Mouse (Mus musculus) liver, adult 2 months (tissue): ENCODE data around the gene Cstf3. TPM values are rescaled to one million over a fixed set of nuclear protein-coding genes. Genes with fewer than 3 reads are reported as not detected.
"Not testable (repeated sequence)": the region's sequence is repeated elsewhere in the genome, so short reads cannot be mapped to it uniquely, and the experiment has no call there.

Source experiments
- DNase-seq: peaks from one replicate; pipeline ENCODE4 v3.0.0-alpha.2; 2011; ENCODE audit warnings: low read depth, low spot score; ENCODE audit errors: extremely low read depth
- H3K27ac ChIP-seq: fragments of 200-500 bp; replicated peaks from 2 replicates; pipeline ENCODE4 v1.5.1; 2012; ENCODE audit warnings: low read depth, mild to moderate bottlenecking, control low read depth, inconsistent platforms, low read length; ENCODE audit not compliant: insufficient read depth
- H3K27me3 ChIP-seq: fragments of 200-500 bp; 2 replicates; pipeline ENCODE4 v1.6.1; 2012; ENCODE audit warnings: mild to moderate bottlenecking, moderate library complexity, low read length, inconsistent platforms; ENCODE audit not compliant: control insufficient read depth, insufficient read depth
- H3K36me3 ChIP-seq: fragments of 200-500 bp; 2 replicates; pipeline ENCODE4 v1.6.1; 2012; ENCODE audit warnings: low read length, inconsistent platforms; ENCODE audit not compliant: control insufficient read depth, insufficient read depth
- H3K4me1 ChIP-seq: fragments of 200-500 bp; 2 replicates; pipeline ENCODE4 v1.6.1; 2011; ENCODE audit warnings: low read length; ENCODE audit not compliant: control insufficient read depth, insufficient read depth
- H3K4me3 ChIP-seq: fragments of 200-500 bp; 2 replicates; pipeline ENCODE4 v1.5.1; 2011; ENCODE audit warnings: low read depth, mild to moderate bottlenecking, control low read depth, low read length, moderate library complexity; ENCODE audit not compliant: insufficient read depth
- H3K79me2 ChIP-seq: fragments of 200-500 bp; 2 replicates; pipeline ENCODE4 v1.6.1; 2012; ENCODE audit warnings: inconsistent platforms, mild to moderate bottlenecking, low read length, moderate library complexity; ENCODE audit not compliant: control insufficient read depth, insufficient read depth
- H3K9ac ChIP-seq: fragments of 200-500 bp; 2 replicates; pipeline ENCODE4 v1.6.1; 2012; ENCODE audit warnings: low read depth, mild to moderate bottlenecking, control low read depth, inconsistent platforms, low read length
- CTCF ChIP-seq: fragments of 200-500 bp; IDR thresholded peaks from 2 replicates; pipeline ENCODE4 v1.5.1; 2011; ENCODE audit warnings: low read depth, low read length, control low read depth
- POLR2A ChIP-seq: fragments of 200-500 bp; IDR thresholded peaks from 2 replicates; pipeline ENCODE4 v1.6.1; 2011; ENCODE audit warnings: low read length, control low read depth; ENCODE audit not compliant: insufficient read depth; ENCODE audit errors: extremely low read depth
- WGBS: fragments of 180-500 bp; shearing (Covaris S2); methylation state at CpG from one replicate; pipeline ENCODE4 v1.1.7; 2018; 5-methylcytosine and 5-hydroxymethylcytosine counted together
- polyA plus RNA-seq: library from polyadenylated mRNA; depleted of rRNA; stranded (reverse); fragments of >200 nt; gene quantifications from 2 replicates; pipeline ENCODE4 v1.2.3, GENCODE M21; 2012; rRNA removed
- total RNA-seq: library from RNA; depleted of rRNA; stranded (reverse); fragments of >200 nt; gene quantifications from 2 replicates; pipeline ENCODE4 v1.2.3, GENCODE M21; 2014; rRNA removed

Gene Cstf3
- total RNA-seq, result 10.5 and 11.8 TPM in 2 replicates
- 5.1 and 5.2 TPM in 2 replicates for polyA plus RNA-seq

DNA sequence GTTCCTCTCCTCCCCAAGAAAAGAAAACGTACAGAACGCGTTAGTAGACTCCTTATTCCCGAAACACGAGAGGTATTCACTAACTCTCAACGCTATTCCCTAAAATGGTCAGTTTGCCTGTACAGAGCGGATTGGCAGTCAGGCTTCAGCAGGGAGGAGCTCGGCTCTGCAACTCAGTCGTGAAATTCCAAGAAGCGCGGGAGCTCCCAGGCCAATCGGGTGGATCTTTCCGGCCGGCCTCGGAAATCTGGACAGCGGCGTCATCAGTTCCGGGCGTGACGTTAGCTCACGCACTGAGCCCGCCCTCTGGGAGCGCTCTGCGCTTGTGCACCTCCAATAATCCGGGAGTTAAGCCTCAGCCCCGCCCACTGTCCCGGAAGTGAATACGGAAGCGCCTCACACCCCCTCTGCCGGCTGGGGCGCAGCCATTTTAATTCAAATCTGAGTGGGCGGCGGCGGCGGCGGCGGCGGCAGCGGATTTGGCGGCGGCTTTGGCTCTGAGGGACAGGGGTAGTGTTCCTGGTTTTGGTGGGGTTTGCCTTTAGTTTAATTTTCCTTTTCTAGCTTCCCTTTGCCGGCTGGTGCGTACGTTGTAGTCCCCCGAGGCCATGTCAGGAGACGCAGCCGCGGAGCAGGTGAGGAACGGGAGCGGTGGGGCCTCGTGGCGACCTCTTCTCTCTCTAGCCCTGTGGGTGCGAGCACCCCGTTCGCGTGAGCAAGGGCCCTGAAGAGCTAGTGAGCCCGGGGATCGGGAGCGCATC lies at the start of gene Cstf3:
Gene Cstf3 (plus strand): TSS at position 456 of the 761 bp plus-strand sequence.
- no peaks in the 10 kb centered on the region for H3K36me3 ChIP-seq
- DNase-seq, result peak; percentile 95
- peak within 1 kb of the TSS; percentile 74 for H3K9ac ChIP-seq
- TF ChIP-seq CTCF (0 out of 2 replicates have a peak, but pooled peaks have one; percentile 2), POLR2A (0 out of 2 replicates have a peak, but pooled peaks have one; percentile 15)
- H3K4me1 ChIP-seq, result peaks cover 11% of the 10 kb centered on the region
- H3K4me3 ChIP-seq, result peak within 1 kb of the TSS; percentile 72
- peaks cover 8% of the 10 kb centered on the region; the same call in 1 of the 2 replicates for H3K79me2 ChIP-seq
- WGBS, result under 1% methylated on average over 59 of the region's 59 CpGs
- peak within 1 kb of the TSS; percentile 57 for H3K27ac ChIP-seq
- no peaks in the 10 kb centered on the region for H3K27me3 ChIP-seq

DNA sequence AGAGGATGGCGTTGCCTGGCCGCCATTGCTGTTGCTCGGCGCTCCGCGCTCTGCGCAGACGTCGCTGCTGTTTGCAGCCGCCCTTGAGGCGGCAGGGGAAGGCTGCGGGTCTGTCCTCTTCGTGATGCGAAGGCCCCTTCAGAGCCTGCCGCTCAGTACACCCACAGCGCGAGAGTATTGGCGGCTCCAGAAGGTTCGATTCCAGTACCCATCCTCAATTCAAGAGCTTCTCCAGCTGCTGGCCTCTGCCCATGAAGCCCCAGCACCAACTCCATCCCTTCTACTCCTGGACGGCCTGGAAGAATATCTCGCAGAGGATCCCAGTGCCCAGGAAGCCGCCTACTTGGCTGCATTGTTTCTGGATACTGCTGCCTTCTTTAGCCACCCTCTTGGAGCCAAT lies 33.6 kb upstream of the Cstf3 start:
- not testable (repeated sequence) for DNase-seq, H3K4me3 ChIP-seq

DNA sequence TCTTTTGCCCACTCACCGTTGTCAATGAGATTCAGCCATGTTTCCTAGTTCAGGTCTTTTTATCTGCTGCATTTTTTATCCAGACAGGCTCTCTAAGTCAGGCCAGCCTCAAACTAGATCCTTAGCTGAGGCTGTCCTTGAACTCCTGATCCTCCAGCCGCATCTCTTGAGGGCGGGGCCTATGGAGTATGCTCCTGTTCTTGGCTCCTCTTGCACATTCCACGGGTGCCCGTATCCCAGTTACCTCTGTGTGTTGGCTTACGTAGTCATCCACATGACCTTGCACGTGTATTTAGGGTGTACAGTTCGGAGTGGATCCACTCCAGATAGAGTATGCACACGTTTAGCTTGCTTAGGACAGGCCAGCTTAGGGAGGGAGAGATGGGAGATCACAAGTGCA lies 32.6 kb upstream of the Cstf3 start:
- WGBS, result 86% methylated on average over 9 of the region's 9 CpGs
- TF ChIP-seq CTCF (no peak), POLR2A (no peak)
- Histone ChIP-seq H3K9ac (no peak overlapping the region), H3K27ac (no peak overlapping the region), H3K36me3 (no peaks in the 10 kb centered on the region), H3K79me2 (no peaks in the 10 kb centered on the region), H3K4me1 (no peaks in the 10 kb centered on the region), H3K4me3 (no peak overlapping the region), H3K27me3 (no peaks in the 10 kb centered on the region)
- DNase-seq, result no peak

More for the DNA sequence above, 33.6 kb upstream of the Cstf3 start:
- H3K27me3 ChIP-seq, H3K9ac ChIP-seq, H3K36me3 ChIP-seq, H3K27ac ChIP-seq, H3K4me1 ChIP-seq, H3K79me2 ChIP-seq: not testable (repeated sequence)
- WGBS, result 95% methylated on average over 22 of the region's 22 CpGs

DNA sequence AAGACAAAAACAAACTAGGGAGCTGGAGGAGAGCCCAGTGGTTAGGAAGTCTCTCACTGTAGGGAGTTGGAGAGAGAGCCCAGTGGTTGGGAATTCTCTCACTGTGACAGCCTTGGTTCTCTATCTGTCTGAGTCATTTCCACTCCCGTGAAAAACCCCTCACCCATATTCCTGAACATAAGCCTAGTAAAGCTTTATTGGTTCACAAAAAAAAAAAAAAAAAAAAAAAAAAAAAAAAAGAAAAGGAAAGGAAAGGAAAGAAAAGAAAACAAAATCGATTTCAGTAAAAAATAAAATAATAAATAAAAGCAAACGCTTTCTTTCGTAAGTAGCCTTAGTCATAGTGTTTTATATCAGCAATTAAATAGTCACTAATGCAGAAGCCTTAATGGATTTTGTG lies 32.0 kb upstream of the Cstf3 start:
- Histone ChIP-seq H3K27ac (no peak overlapping the region), H3K4me3 (no peak overlapping the region), H3K36me3 (no peaks in the 10 kb centered on the region), H3K4me1 (no peaks in the 10 kb centered on the region), H3K79me2 (no peaks in the 10 kb centered on the region), H3K9ac (no peak overlapping the region), H3K27me3 (no peaks in the 10 kb centered on the region)
- DNase-seq, result no peak
- TF ChIP-seq POLR2A, result no peak
- no peak for TF ChIP-seq CTCF
- 89% methylated on average over 4 of the region's 4 CpGs for WGBS

DNA sequence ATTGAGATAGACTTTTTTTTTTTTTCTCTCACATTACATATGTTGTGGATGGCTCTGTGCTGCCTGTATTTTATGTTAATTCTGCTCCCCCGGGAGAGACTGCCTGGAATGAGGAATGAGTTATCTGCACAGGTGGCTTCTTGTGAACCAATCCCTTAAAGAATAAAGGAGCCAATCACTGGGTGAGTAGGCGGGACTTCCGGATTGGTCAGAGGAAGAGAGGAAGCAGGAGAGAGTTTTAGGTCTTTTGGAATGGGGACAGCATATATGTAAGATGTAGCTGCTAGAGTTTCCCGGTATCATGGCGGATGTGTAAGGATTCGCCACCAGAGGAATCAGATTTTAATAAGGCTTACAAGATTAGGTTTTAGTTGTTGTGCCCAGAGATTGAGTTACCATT lies 31.4 kb upstream of the Cstf3 start:
- no peak for DNase-seq
- Histone ChIP-seq H3K4me3 (no peak overlapping the region), H3K4me1 (no peaks in the 10 kb centered on the region), H3K79me2 (no peaks in the 10 kb centered on the region), H3K27ac (no peak overlapping the region), H3K27me3 (no peaks in the 10 kb centered on the region), H3K36me3 (no peaks in the 10 kb centered on the region), H3K9ac (no peak overlapping the region)
- WGBS, result 75% methylated on average over 6 of the region's 6 CpGs
- TF ChIP-seq POLR2A (no peak), CTCF (no peak)
